Mouse (Mus musculus) forebrain, embryonic 13.5 days (tissue): Measurements from ENCODE around the gene Lypd5. TPM values are rescaled to one million over a fixed set of nuclear protein-coding genes. Genes with fewer than 3 reads are reported as not detected.

Source experiments
- ATAC-seq: fragments of 200-750 bp; cut with Nextera tagmentation; 2 replicates; pipeline ENCODE4 v1.8.0; 2017
- H3K27ac ChIP-seq: fragments of 300-500 bp; sonication (generic); 2 replicates; pipeline ENCODE4 v1.5.1; 2015; ENCODE audit warnings: inconsistent platforms, mild to moderate bottlenecking, moderate library complexity
- H3K27me3 ChIP-seq: fragments of 300-500 bp; sonication (generic); 2 replicates; pipeline ENCODE4 v1.6.1; 2015; ENCODE audit warnings: mild to moderate bottlenecking, inconsistent platforms
- H3K36me3 ChIP-seq: fragments of 300-500 bp; sonication (generic); 2 replicates; pipeline ENCODE4 v1.6.1; 2015; ENCODE audit warnings: mild to moderate bottlenecking, inconsistent platforms; ENCODE audit not compliant: poor library complexity, severe bottlenecking
- H3K4me1 ChIP-seq: fragments of 300-500 bp; sonication (generic); 2 replicates; pipeline ENCODE4 v1.6.1; 2015; ENCODE audit warnings: inconsistent platforms
- H3K4me2 ChIP-seq: fragments of 300-500 bp; sonication (generic); 2 replicates; pipeline ENCODE4 v1.6.1; 2015; ENCODE audit warnings: inconsistent platforms, mild to moderate bottlenecking, moderate library complexity
- H3K4me3 ChIP-seq: fragments of 300-500 bp; sonication (generic); 2 replicates; pipeline ENCODE4 v1.5.1; 2015; ENCODE audit warnings: mild to moderate bottlenecking, inconsistent platforms
- H3K9ac ChIP-seq: fragments of 300-500 bp; sonication (generic); 2 replicates; pipeline ENCODE4 v1.6.1; 2015; ENCODE audit warnings: mild to moderate bottlenecking, inconsistent platforms
- H3K9me3 ChIP-seq: fragments of 300-500 bp; sonication (generic); replicated peaks from 2 replicates; pipeline ENCODE4 v1.6.1; 2016; ENCODE audit warnings: inconsistent platforms
- whole genome bisulfite sequencing: fragments of 180-500 bp; shearing (Covaris S2); methylation state at CpG from one replicate; pipeline ENCODE4 v1.1.7; 2015; 5-methylcytosine and 5-hydroxymethylcytosine counted together
- polyA plus RNA-seq: library from polyadenylated mRNA; unstranded; fragments of >200 nt; fragmentation: Nextera tagmentation; extraction: Ambion mirVana; gene quantifications from 2 replicates; pipeline ENCODE4 v1.2.1, GENCODE M21; 2015

Gene Lypd5
- polyA plus RNA-seq, 1 experiment from 2014 or later, result not detected

GRCm38 (mm10) chr7:24327281-24327975, 21.6 kb upstream of the Lypd5 start:
- H3K4me1 ChIP-seq, result peaks cover 15% of the 10 kb centered on the region
- H3K4me2 ChIP-seq, result no peak overlapping the region
- H3K27ac ChIP-seq, result no peak overlapping the region
- no peak for ATAC-seq
- H3K4me3 ChIP-seq, result no peak overlapping the region
- peaks cover 11% of the 10 kb centered on the region for H3K9me3 ChIP-seq
- H3K36me3 ChIP-seq, result no peaks in the 10 kb centered on the region
- H3K9ac ChIP-seq, result no peak overlapping the region
- H3K27me3 ChIP-seq, result no peaks in the 10 kb centered on the region
- 89% methylated on average over 14 of the region's 14 CpGs for WGBS

- 59% methylated on average over 49 of the region's 49 CpGs for WGBS
- Histone ChIP-seq H3K9me3 (no peaks in the 10 kb centered on the region), H3K36me3 (no peaks in the 10 kb centered on the region), H3K27ac (no peak within 1 kb of the TSS), H3K27me3 (peaks cover 21% of the 10 kb centered on the region), H3K4me2 (no peak within 1 kb of the TSS), H3K4me1 (no peaks in the 10 kb centered on the region), H3K9ac (no peak within 1 kb of the TSS), H3K4me3 (no peak within 1 kb of the TSS)
- ATAC-seq, result no peak
Observed at GRCm38 (mm10) chr7:24333304-24333986, 15.6 kb upstream of the Lypd5 start, which contains the start of gene Tescl. Gene Tescl, minus strand, starts transcription at chr7:24333936.

- Histone ChIP-seq H3K4me1 (no peaks in the 10 kb centered on the region), H3K36me3 (no peaks in the 10 kb centered on the region), H3K4me2 (no peak overlapping the region), H3K27me3 (peaks cover 21% of the 10 kb centered on the region), H3K4me3 (no peak overlapping the region), H3K9ac (no peak overlapping the region), H3K27ac (no peak overlapping the region), H3K9me3 (no peaks in the 10 kb centered on the region)
- WGBS, result 6% methylated on average over 5 of the region's 5 CpGs
- no peak for ATAC-seq
Observed at GRCm38 (mm10) chr7:24335699-24336309, 13.2 kb upstream of the Lypd5 start.

GRCm38 (mm10) chr7:24338241-24338640, 10.8 kb upstream of the Lypd5 start:
- H3K36me3 ChIP-seq, result no peaks in the 10 kb centered on the region
- no peak overlapping the region for H3K27ac ChIP-seq
- 44% methylated on average over 2 of the region's 2 CpGs for WGBS
- H3K4me3 ChIP-seq, result no peak overlapping the region
- H3K9me3 ChIP-seq, result no peaks in the 10 kb centered on the region
- H3K4me2 ChIP-seq, result no peak overlapping the region
- no peak for ATAC-seq
- no peak overlapping the region for H3K9ac ChIP-seq
- H3K4me1 ChIP-seq, result no peaks in the 10 kb centered on the region
- H3K27me3 ChIP-seq, result peaks cover 15% of the 10 kb centered on the region

GRCm38 (mm10) chr7:24343701-24344272, 5.2 kb upstream of the Lypd5 start:
- H3K9me3 ChIP-seq, result no peaks in the 10 kb centered on the region
- no peak overlapping the region for H3K27ac ChIP-seq
- WGBS, result 74% methylated on average over 7 of the region's 7 CpGs
- H3K9ac ChIP-seq, result no peak overlapping the region
- no peak overlapping the region for H3K4me2 ChIP-seq
- H3K27me3 ChIP-seq, result no peaks in the 10 kb centered on the region
- no peaks in the 10 kb centered on the region for H3K36me3 ChIP-seq
- H3K4me1 ChIP-seq, result no peaks in the 10 kb centered on the region
- no peak overlapping the region for H3K4me3 ChIP-seq
- ATAC-seq, result no peak

- Histone ChIP-seq H3K27me3 (no peaks in the 10 kb centered on the region), H3K36me3 (no peaks in the 10 kb centered on the region), H3K9ac (no peak overlapping the region), H3K4me2 (no peak overlapping the region), H3K9me3 (no peaks in the 10 kb centered on the region), H3K4me1 (no peaks in the 10 kb centered on the region), H3K27ac (no peak overlapping the region), H3K4me3 (no peak overlapping the region)
- no peak for ATAC-seq
- 66% methylated on average over 5 of the region's 5 CpGs for WGBS
Observed at GRCm38 (mm10) chr7:24346444-24346843, 2.6 kb upstream of the Lypd5 start.

- Histone ChIP-seq H3K4me1 (no peaks in the 10 kb centered on the region), H3K4me3 (no peak overlapping the region), H3K4me2 (no peak overlapping the region), H3K9ac (no peak overlapping the region), H3K27me3 (peaks cover 4% of the 10 kb centered on the region; the same call in 1 of the 2 replicates), H3K36me3 (no peaks in the 10 kb centered on the region), H3K9me3 (no peaks in the 10 kb centered on the region; the same call in none of the 2 replicates), H3K27ac (no peak overlapping the region)
- WGBS, result 87% methylated on average over 6 of the region's 6 CpGs
- no peak for ATAC-seq
Observed at GRCm38 (mm10) chr7:24355646-24356045, 6.7 kb downstream of the Lypd5 start.

GRCm38 (mm10) chr7:24356081-24356480, 7.1 kb downstream of the Lypd5 start:
- Histone ChIP-seq H3K36me3 (no peaks in the 10 kb centered on the region), H3K27ac (no peak overlapping the region), H3K4me2 (no peak overlapping the region), H3K9me3 (peaks cover 3% of the 10 kb centered on the region), H3K4me1 (no peaks in the 10 kb centered on the region), H3K9ac (no peak overlapping the region), H3K4me3 (no peak overlapping the region), H3K27me3 (peaks cover 4% of the 10 kb centered on the region; the same call in 1 of the 2 replicates)
- WGBS, result 82% methylated on average over 10 of the region's 10 CpGs
- ATAC-seq, result no peak

GRCm38 (mm10) chr7:24357899-24358298, 8.9 kb downstream of the Lypd5 start:
- WGBS, result 50% methylated on average over 4 of the region's 4 CpGs
- Histone ChIP-seq H3K4me1 (no peaks in the 10 kb centered on the region), H3K9me3 (peaks cover 4% of the 10 kb centered on the region; the same call in 1 of the 2 replicates), H3K4me2 (no peak overlapping the region), H3K4me3 (no peak overlapping the region), H3K9ac (no peak overlapping the region), H3K27ac (no peak overlapping the region), H3K36me3 (no peaks in the 10 kb centered on the region), H3K27me3 (0 out of 2 replicates have a peak, but pooled peaks cover 3% of the 10 kb centered on the region)
- no peak for ATAC-seq

GRCm38 (mm10) chr7:24359269-24359668, 10.3 kb downstream of the Lypd5 start:
- H3K9ac ChIP-seq, result no peak overlapping the region
- 0 out of 2 replicates have a peak, but pooled peaks cover 5% of the 10 kb centered on the region for H3K27me3 ChIP-seq
- no peaks in the 10 kb centered on the region for H3K4me1 ChIP-seq
- no peak for ATAC-seq
- peaks cover 4% of the 10 kb centered on the region; the same call in 1 of the 2 replicates for H3K9me3 ChIP-seq
- no peak overlapping the region for H3K4me2 ChIP-seq
- H3K27ac ChIP-seq, result no peak overlapping the region
- no peak overlapping the region for H3K4me3 ChIP-seq
- 25% methylated on average over 9 of the region's 9 CpGs for WGBS
- H3K36me3 ChIP-seq, result no peaks in the 10 kb centered on the region

- Histone ChIP-seq H3K4me1 (0 out of 2 replicates have a peak, but pooled peaks cover 2% of the 10 kb centered on the region), H3K4me2 (no peak overlapping the region), H3K27ac (no peak overlapping the region), H3K9me3 (peaks cover 4% of the 10 kb centered on the region; the same call in 1 of the 2 replicates), H3K9ac (no peak overlapping the region), H3K27me3 (0 out of 2 replicates have a peak, but pooled peaks cover 5% of the 10 kb centered on the region), H3K4me3 (no peak overlapping the region), H3K36me3 (no peaks in the 10 kb centered on the region)
- ATAC-seq, result no peak
- WGBS, result 70% methylated on average over 4 of the region's 4 CpGs
Observed at GRCm38 (mm10) chr7:24361001-24361400, 12.0 kb downstream of the Lypd5 start.

GRCm38 (mm10) chr7:24363228-24363627, 14.2 kb downstream of the Lypd5 start:
- Histone ChIP-seq H3K36me3 (no peaks in the 10 kb centered on the region), H3K4me2 (no peak overlapping the region), H3K4me1 (0 out of 2 replicates have a peak, but pooled peaks cover 2% of the 10 kb centered on the region), H3K9ac (no peak overlapping the region), H3K9me3 (0 out of 2 replicates have a peak, but pooled peaks cover 4% of the 10 kb centered on the region), H3K4me3 (no peak overlapping the region), H3K27ac (no peak overlapping the region), H3K27me3 (0 out of 2 replicates have a peak, but pooled peaks cover 5% of the 10 kb centered on the region)
- WGBS, result 25% methylated on average over 7 of the region's 7 CpGs
- ATAC-seq, result no peak
